Mouse (Mus musculus) spleen, postnatal 36 days (tissue): Measurements from ENCODE around the gene Scube2.

Experiments used
- DNase-seq, 2 experiments: peaks; one replicate each; pipeline ENCODE4 v3.0.0; 2022; ENCODE audit warnings: low spot score in 2 of 2, mixed read lengths in 1 of 2

Gene Scube2

GRCm38 (mm10) chr7:109800626-109801025 is 64.9 kb downstream of the Scube2 start:
- no peak for DNase-seq

- DNase-seq: no peak
These were observed 66.3 kb downstream of the Scube2 start for GRCm38 (mm10) chr7:109799168-109799567.

DNA sequence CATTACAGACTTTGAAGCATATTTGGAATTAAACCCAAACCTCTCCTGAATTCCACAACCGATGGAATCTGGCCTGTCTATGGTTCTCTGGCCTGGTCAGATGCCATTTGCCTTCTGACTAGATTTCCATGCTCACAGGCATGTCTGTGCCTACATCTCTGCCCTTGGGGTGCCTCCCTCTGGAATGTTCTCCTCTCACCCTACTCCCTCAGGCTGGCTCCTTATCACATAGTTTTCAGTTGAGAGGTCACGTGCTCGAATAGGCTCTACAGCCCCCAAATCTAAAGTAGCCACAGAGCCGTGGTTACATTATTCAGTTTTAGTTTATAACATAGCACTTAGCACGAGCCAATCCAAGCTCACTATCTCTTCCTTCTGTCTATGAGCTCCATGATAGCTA is 69.9 kb downstream of the Scube2 start:
- no peak for DNase-seq

- no peak for DNase-seq
These were observed 70.9 kb downstream of the Scube2 start for GRCm38 (mm10) chr7:109794556-109794955.

- peak; percentile 35 to 36 for DNase-seq
These were observed 72.7 kb downstream of the Scube2 start for GRCm38 (mm10) chr7:109792759-109793158.

DNA sequence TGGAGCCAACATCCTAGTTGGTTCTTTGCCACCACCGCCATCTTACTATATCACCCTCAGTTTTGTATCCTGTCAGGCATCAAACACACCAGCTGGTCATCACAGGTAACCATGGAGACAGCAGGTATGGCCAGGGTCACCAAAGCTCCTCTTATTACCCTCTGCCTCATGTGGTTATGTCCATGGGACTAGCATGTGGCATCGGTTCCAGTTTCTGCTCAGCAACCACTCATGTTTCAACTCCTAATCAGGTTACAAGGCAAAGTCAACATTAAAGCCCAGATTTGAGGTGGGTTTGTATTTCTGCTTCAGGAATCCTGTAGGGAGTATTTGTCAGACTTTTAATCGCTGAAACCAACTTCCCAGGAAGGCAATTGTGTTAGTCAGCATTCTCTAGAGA is 74.7 kb downstream of the Scube2 start:
- DNase-seq: no peak

- DNase-seq: no peak
These were observed 77.6 kb downstream of the Scube2 start for GRCm38 (mm10) chr7:109787860-109788259.

DNA sequence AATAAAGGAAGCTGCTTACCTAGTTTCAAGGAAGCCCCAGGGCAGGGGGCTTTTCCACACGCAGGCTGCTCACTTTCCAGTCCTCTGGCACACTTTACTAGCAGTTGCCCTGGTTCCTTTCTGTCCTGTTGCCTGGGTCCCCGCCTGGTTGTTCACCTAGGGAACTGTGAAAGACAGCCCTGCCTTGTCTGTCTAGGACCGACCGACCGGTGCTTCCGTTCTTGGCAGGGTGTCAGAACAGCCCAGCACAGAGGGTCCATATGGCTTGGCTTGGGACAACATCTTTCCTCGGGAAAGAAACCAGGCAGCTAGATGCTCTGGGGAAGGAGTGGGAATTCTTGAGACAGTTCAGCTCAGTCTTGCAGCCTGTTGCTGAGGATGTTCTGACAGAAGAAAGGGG is 82.2 kb downstream of the Scube2 start:
- DNase-seq: no peak

DNA sequence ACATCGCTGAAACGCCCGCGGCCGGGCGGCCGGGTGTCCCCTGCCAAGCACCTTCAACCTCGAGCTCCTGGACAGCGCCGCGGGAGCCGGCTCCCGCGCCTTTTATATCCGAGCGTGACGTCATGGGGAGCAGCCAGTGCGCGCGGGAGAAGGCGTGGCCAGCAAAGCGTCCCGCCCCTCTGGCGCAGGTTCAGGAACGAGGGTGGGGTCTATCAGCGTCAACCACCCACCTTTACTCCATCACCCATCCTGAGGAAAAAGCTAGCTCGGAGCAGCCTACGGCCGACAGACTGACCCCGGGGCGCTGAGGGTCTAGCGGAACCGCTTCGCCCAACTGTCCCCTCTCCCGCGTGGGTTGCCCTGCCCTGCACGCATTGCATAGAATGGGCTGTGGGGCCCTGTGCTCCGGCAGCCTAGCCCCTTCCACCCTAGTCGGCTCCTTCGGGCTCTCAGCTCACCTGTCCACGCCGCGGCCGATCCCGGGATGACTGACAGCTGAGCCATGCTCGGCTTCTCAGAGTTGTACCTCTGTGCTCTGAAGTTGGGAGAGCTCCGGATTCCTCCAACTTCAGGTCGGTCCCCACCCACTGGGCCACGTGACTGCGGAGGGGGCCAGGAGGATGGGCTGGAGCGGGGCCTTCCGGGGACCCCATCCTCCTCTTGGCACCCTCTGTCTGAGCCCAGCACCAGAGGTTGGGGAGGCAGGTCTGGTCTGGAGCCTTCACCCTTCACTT is 83.8 kb downstream of the Scube2 start, which contains the start of gene Nrip3:
Nrip3 (minus strand) TSS at position 556 of the 734 bp plus-strand sequence.
- peak; percentile 49 to 62 for DNase-seq

GRCm38 (mm10) chr7:109781087-109781469 is 84.4 kb downstream of the Scube2 start:
- DNase-seq: peak in 1 of 2 experiments; percentile 22

- no peak for DNase-seq
These were observed 93.2 kb downstream of the Scube2 start for GRCm38 (mm10) chr7:109772251-109772650.

DNA sequence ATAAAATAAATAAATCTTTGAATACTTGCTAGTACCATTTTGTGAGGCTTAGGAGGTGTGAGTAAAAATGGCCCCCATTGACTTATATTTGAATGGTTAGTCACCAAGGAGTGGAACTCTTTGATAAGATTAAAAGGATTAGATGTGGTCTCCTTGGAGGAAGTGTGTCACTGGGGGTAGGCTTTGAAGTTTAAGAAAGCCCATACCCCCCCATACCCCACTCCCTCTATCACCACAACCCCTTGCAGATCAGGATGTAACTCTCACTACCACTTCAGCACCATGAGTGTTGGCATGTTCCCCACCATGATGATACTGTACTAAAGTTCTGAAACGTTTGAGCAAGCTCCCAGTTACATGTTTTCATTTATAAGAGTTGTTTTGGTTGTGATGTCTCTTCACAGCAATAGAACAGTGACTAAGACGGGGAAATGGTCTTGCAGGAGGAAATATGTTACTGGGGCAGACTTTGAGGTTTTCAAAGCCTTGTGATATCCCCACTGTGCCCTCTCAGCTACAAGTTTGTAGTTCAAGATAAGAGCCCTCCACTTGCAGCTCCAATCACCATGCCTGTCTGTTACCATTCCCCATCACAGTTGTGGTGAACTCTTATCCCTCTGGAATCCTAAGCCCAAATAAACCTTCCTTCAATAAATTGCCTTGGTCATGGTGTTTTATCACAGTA is 96.6 kb downstream of the Scube2 start:
- no peak for DNase-seq

DNA sequence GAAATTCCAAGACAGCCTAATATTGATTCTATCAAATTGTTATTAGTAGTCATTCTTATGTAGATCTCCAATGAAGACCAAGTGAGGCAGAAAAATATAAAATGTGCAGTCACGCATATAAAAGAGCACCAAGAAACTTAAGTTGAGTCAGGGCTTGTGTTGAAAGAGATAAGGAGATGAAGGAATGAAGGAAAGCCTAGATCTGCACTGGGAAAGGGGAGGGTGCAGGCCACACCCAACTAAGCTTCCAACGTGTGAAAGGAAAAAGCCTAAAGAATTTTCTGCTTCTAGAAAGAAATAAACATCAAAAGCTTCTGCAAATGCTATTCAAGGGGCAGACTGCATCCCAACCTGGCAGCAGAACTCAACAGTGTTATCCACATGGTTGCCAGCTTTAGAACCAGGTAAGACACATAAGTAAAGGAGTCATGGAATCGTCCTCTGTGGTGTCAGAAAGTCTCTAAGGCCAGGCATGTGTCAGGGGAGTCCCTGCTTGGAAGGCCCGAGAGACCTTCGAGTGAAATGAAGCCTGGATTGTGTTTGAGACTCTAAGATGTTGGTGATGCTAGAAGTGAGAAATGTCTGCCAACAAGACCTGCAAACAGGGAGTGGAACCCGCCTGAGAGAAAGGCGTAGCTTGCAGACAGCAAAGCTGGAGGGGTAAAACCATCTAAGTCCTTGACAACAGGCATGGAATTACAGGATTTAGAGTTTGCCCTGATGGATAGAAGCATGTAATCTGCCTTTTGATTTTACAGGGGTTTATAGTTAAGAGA is 97.7 kb downstream of the Scube2 start:
- peak in 1 of 2 experiments; percentile 19 for DNase-seq

- no peak for DNase-seq
These were observed 101.5 kb downstream of the Scube2 start for GRCm38 (mm10) chr7:109764009-109764408.

DNA sequence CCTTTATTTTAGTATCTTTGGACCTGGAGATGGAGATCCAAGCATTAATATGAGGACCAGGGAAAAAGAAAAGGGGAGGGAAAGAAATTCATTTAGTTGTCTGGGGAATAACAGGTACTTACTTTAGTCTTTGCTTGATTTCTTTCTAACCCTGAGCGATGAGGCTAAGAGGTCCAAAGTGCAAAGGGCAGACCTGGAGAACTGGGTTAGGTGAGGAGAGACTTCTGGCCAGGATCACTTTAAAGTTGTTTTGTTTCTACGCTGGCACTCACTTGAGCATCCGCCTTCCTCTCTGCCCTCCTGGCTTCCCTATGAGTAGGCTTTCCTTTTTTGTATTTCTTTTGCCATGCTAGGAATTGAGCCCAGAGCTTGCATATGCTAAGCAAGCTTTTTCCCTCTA is 109.2 kb downstream of the Scube2 start:
- DNase-seq: no peak

DNA sequence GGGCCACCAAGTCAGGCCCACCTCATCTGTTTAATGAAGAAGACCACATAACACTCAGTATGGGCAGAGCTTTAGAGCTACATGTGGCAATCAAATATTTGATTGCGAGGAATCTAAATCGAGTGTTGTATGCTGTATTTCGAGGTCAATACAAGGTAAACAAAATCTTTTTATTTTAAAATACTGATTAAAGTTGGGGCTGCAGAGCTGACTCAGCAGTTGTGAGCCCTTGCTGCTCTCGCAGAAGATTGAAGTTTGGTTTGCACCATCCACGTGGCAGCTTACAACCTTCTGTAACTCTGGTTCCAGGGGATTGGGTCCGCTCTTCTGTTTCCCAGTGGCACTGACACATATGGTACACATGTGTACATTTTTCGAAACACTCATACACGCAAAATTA is 111.4 kb downstream of the Scube2 start:
- no peak for DNase-seq

GRCm38 (mm10) chr7:109752008-109752925 is 113.2 kb downstream of the Scube2 start, which contains the start of gene Tmem9b:
Gene Tmem9b, minus strand, starts transcription at chr7:109752875.
- peak; percentile 77 to 79 for DNase-seq

DNA sequence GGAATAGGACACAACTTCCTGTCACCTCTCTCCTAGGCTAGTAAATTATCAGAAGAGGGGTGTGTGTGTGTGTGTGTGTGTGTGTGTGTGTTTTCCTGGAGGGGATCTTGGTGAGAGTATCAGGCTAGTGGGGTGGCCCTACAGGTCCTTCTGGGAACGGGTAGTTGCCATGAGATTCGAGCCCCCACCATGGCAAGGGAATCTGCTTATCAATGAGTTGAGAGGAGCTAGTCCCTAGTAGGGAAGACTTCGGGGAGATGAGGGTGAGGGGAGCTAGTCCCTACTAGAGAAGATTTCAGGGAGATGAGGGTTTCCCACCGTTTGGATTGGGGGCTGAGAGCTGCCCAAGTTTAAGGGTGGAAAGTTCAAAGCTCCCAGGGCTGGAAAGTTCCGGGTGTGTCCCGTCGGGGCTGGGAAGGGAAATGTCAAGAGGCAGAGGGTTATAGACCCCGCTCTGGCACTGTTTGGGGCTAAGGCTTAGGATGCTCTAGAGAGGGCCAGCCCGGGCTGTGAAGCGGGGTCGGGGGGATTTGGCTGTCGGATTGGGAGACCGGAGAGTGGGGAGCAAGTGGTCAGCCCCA is 114.0 kb downstream of the Scube2 start:
- DNase-seq: no peak
